Mouse (Mus musculus) forebrain, embryonic 10.5 days (tissue): ENCODE results near the gene Mkrn2os. TPM values are rescaled to one million over a fixed set of nuclear protein-coding genes. Genes with fewer than 3 reads are reported as not detected.

Source experiments
- DNase-seq: peaks from one replicate; pipeline ENCODE4 v3.0.0-alpha.2; 2017; ENCODE audit warnings: low spot score; ENCODE audit errors: extremely low spot score
- H3K27ac ChIP-seq: fragments of 300-500 bp; sonication (generic); 2 replicates; pipeline ENCODE4 v1.5.1; 2016; ENCODE audit warnings: mild to moderate bottlenecking
- H3K27me3 ChIP-seq: fragments of 300-500 bp; sonication (generic); 2 replicates; pipeline ENCODE4 v1.6.1; 2016; ENCODE audit warnings: mild to moderate bottlenecking; ENCODE audit not compliant: poor library complexity, severe bottlenecking
- H3K36me3 ChIP-seq: fragments of 300-500 bp; sonication (generic); replicated peaks from 2 replicates; pipeline ENCODE4 v1.6.1; 2016; ENCODE audit warnings: mild to moderate bottlenecking, moderate library complexity
- H3K4me1 ChIP-seq: fragments of 300-500 bp; sonication (generic); 2 replicates; pipeline ENCODE4 v1.6.1; 2016
- H3K4me3 ChIP-seq: fragments of 300-500 bp; sonication (generic); 2 replicates; pipeline ENCODE4 v1.5.1; 2016; ENCODE audit warnings: mild to moderate bottlenecking, moderate library complexity
- H3K9me3 ChIP-seq: fragments of 300-500 bp; sonication (generic); 2 replicates; pipeline ENCODE4 v1.6.1; 2016; ENCODE audit warnings: mild to moderate bottlenecking, moderate library complexity
- WGBS: fragments of 180-500 bp; shearing (Covaris S2); methylation state at CpG from one replicate; pipeline ENCODE4 v1.1.7; 2016; 5-methylcytosine and 5-hydroxymethylcytosine counted together
- polyA plus RNA-seq: library from polyadenylated mRNA; unstranded; fragments of >200 nt; fragmentation: Nextera tagmentation; extraction: Ambion mirVana; gene quantifications from 2 replicates; pipeline ENCODE4 v1.2.1, GENCODE M21; 2016

Gene Mkrn2os
- polyA plus RNA-seq, 1 experiment from 2014 or later, result 0.40 TPM

DNA sequence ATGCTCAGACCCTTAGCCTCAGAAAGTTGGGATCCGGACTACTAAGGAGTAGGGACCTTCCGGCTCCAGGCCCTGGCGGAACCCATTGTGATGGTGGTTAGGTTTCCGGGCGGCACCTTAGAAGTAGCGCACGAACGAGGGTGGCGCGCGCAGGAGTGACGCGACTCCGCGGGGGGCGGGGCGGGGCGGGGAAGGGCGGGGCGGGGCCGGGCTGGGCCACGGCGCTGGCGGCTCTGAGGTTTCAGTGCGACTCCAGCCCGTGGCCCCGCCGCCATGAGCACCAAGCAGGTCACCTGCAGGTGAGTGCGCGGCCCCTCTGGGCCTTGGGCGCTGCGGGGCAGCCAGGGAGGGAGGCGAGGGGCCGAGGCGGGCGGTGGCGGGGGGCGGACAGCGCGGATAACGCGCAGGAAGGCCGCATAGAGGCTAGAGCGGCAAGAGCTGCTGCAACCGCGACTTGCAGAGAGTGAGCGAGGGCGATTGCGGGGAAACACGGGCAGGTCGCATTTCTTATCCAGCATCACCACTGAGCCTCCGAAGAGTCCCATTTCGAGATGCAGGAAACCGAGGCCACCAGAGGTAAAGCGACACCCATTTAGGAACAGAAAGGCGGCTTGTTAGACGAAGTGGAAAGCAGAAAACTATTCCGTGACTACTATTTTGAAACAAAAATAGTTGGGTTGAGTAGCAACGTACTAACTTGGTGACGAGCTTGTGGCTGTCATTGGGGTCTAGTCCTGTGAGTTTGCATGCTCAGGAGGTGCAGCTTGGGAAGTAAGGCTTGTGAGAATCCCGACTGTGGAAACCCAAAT lies 9.5 kb upstream of the Mkrn2os start, which contains the start of gene Mkrn2:
TSS of gene Mkrn2 (plus strand) at position 188 of the 809 bp plus-strand sequence.
- Histone ChIP-seq H3K4me1 (peaks cover 11% of the 10 kb centered on the region), H3K27me3 (no peaks in the 10 kb centered on the region), H3K4me3 (peak within 1 kb of the TSS; percentile 95), H3K36me3 (0 out of 2 replicates have a peak, but pooled peaks cover 7% of the 10 kb centered on the region), H3K27ac (peak within 1 kb of the TSS; percentile 92), H3K9me3 (no peaks in the 10 kb centered on the region; the same call in 1 of the 2 replicates)
- WGBS, result under 1% methylated on average over 61 of the region's 61 CpGs
- peak; percentile 88 for DNase-seq

DNA sequence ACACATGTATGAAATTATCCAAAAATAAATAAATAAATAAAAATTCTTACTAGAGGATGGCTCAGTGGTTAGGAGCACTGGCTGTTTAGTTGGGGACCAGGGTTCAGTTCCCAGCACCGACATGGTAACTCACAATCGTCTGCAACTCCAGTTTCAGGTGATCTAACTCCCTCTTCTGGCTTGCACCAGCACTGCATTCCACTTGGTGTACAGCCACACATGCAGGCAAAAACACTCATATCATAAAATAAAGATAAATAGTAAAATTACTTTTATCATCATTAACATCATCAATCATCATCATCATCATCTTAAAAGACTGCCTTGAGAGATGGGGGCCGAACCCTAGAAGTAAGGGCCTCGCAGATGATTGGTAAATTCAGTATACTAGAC lies 8.9 kb upstream of the Mkrn2os start:
- H3K4me3 ChIP-seq, result peak overlapping the region; percentile 95

DNA sequence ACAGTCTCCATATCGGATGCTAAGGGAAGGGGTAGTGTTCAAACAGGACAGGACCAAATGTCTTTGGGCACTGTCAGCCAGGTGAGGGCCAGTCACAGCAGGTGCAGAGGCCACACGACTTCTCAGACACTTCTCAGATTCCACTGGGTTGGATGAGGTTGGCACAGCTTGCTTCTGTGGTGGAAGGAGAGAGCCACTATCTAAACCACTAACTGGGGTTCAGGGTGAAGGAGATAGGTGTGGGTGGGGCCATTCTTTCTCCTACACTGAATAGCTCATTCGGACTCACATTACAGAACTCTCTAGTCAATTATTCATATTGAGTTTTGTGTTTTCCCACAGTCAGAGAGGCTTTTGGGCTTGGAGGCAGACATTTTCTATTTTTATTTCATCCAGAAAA lies 3.3 kb upstream of the Mkrn2os start:
- WGBS, result 70% methylated on average over 3 of the region's 3 CpGs
- H3K4me1 ChIP-seq, result no peaks in the 10 kb centered on the region

More for the DNA sequence above, 8.9 kb upstream of the Mkrn2os start:
- Histone ChIP-seq H3K27ac (peak overlapping the region; percentile 92), H3K9me3 (no peaks in the 10 kb centered on the region; the same call in 1 of the 2 replicates), H3K4me1 (peaks cover 11% of the 10 kb centered on the region), H3K27me3 (no peaks in the 10 kb centered on the region), H3K36me3 (0 out of 2 replicates have a peak, but pooled peaks cover 5% of the 10 kb centered on the region)
- no peak for DNase-seq
- WGBS, result 66% methylated on average over 4 of the region's 4 CpGs

DNA sequence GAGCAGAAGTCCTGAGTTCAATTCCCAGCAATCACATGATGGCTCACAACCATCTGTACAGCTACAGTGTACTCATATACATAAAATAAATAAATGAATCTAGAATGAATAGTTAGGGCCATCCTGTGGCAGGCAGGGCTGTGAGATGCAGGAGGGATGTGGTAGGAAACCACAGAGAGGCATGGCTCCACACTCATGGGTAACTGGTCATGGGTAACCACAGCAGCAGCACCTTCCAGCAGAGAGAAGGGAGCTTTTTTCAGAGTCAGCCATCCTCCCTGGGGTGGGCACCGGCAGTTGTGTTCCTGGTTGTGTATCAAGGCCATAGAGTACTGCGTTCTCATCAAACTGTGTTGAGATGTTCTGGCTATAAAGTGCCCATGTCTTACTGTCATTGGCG lies 2.1 kb upstream of the Mkrn2os start:
- Histone ChIP-seq H3K27ac (no peak overlapping the region), H3K4me3 (no peak overlapping the region), H3K4me1 (no peaks in the 10 kb centered on the region), H3K36me3 (no peaks in the 10 kb centered on the region), H3K9me3 (no peaks in the 10 kb centered on the region), H3K27me3 (no peaks in the 10 kb centered on the region)
- 79% methylated on average over 3 of the region's 3 CpGs for WGBS
- no peak for DNase-seq

More for the DNA sequence above, 3.3 kb upstream of the Mkrn2os start:
- H3K9me3 ChIP-seq, result no peaks in the 10 kb centered on the region
- DNase-seq, result no peak
- H3K27me3 ChIP-seq, result no peaks in the 10 kb centered on the region
- no peak overlapping the region for H3K27ac ChIP-seq
- no peaks in the 10 kb centered on the region for H3K36me3 ChIP-seq
- no peak overlapping the region for H3K4me3 ChIP-seq

DNA sequence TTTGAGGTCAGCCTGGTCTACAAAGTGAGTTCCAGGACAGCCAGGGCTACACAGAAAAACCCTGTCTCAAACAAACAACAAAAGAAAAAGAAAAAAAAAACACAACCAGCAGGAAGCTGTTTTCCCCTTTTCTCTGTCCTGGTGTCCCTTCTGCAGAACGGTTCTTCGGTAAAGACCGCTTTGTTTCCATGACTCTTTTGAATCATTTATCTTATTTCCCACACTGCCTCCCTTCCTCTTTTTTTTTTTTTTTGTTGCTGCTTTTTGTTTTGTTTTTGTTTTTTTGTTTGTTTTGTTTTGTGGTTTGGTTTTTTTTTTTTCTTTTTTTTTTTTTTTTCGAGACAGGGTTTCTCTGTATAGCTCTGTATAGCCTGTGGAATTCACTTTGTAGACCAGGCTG lies 876 bp upstream of the Mkrn2os start:
- H3K27me3 ChIP-seq, result no peaks in the 10 kb centered on the region
- WGBS, result 84% methylated on average over 4 of the region's 4 CpGs
- DNase-seq, result no peak
- H3K9me3 ChIP-seq, result no peaks in the 10 kb centered on the region
- no peak overlapping the region for H3K4me3 ChIP-seq
- no peaks in the 10 kb centered on the region for H3K36me3 ChIP-seq
- no peak overlapping the region for H3K27ac ChIP-seq
- H3K4me1 ChIP-seq, result no peaks in the 10 kb centered on the region

DNA sequence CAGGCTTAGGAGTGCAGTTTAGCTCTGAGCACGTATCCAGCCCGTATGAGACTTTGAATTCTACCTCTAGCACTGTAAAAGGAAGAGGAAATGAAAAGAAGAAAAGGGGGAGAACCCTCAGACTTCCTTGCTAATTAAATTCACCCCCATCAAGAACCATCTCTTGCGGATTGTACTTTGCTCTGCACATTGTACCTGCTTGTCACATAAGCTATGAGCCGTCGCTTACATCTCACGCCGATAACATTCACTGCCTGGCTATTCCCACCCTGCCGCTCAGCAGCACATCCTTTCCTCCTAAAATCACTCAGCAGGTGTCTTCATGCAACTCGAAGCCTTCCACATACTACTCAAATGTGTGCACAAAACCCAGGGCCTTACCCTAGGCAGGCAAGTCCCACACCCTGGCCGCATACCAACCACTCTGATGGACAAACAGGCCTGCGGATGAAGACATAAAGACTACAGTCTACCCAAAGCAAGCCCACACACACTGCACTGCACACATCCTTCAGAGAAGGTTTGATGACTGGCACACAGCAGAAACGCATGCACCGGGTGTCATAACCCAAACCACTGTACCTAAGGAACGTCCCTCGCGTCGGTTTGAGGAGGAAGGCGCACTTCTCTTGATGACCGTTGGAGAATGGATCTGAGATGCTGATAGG lies 550 bp downstream of the Mkrn2os start:
- WGBS, result 89% methylated on average over 19 of the region's 19 CpGs
- DNase-seq, result no peak
- Histone ChIP-seq H3K4me3 (no peak overlapping the region), H3K36me3 (no peaks in the 10 kb centered on the region), H3K4me1 (no peaks in the 10 kb centered on the region), H3K27me3 (no peaks in the 10 kb centered on the region), H3K9me3 (no peaks in the 10 kb centered on the region), H3K27ac (no peak overlapping the region)

DNA sequence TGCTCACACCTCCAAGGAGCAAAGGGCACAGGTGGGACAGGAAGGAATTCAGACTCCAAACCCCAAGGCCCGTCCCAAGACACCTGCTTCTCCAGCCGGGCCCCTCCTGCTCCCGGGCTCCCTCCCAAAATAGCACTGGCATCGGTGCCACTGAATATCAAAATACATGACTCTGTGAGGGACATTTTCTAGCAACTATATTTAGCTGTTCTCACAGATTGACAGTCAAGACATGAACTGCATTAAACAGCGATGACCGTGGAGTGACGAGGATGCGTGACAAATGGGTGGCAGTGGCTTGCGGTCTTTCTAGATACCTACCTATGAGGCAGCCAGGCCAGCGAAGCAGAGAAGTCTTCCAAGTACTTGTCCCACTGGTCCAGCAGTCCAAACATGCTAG lies 6.1 kb downstream of the Mkrn2os start:
- Histone ChIP-seq H3K9me3 (no peaks in the 10 kb centered on the region), H3K36me3 (peaks cover under 1% of the 10 kb centered on the region; the same call in 1 of the 2 replicates), H3K4me3 (no peak overlapping the region), H3K4me1 (no peaks in the 10 kb centered on the region), H3K27ac (no peak overlapping the region), H3K27me3 (no peaks in the 10 kb centered on the region)
- DNase-seq, result no peak
- 90% methylated on average over 10 of the region's 10 CpGs for WGBS

DNA sequence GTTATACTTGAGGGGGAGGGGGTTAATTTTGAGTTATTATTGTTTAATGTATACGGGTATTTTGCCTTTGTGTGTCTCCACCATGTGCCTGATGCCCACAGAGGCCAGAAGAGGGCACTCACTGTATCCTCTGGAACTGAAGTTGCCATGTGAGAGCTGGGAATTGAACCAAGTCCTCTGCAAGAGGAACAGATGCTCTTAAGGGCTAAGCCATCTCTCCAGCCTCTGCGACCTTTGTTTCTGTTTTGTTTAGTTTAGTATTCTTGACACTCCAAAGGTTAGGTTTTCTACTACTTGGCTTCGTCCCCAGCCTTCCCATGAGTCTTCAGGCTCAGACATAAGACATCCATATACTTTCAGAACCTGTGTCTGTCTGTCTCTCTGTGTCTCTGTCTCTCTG lies 8.2 kb downstream of the Mkrn2os start:
- H3K4me1 ChIP-seq, result no peaks in the 10 kb centered on the region
- H3K9me3 ChIP-seq, result no peaks in the 10 kb centered on the region
- no peak overlapping the region for H3K4me3 ChIP-seq
- H3K27ac ChIP-seq, result no peak overlapping the region
- 85% methylated on average over 3 of the region's 3 CpGs for WGBS
- DNase-seq, result no peak
- H3K27me3 ChIP-seq, result no peaks in the 10 kb centered on the region
- peaks cover 16% of the 10 kb centered on the region for H3K36me3 ChIP-seq

DNA sequence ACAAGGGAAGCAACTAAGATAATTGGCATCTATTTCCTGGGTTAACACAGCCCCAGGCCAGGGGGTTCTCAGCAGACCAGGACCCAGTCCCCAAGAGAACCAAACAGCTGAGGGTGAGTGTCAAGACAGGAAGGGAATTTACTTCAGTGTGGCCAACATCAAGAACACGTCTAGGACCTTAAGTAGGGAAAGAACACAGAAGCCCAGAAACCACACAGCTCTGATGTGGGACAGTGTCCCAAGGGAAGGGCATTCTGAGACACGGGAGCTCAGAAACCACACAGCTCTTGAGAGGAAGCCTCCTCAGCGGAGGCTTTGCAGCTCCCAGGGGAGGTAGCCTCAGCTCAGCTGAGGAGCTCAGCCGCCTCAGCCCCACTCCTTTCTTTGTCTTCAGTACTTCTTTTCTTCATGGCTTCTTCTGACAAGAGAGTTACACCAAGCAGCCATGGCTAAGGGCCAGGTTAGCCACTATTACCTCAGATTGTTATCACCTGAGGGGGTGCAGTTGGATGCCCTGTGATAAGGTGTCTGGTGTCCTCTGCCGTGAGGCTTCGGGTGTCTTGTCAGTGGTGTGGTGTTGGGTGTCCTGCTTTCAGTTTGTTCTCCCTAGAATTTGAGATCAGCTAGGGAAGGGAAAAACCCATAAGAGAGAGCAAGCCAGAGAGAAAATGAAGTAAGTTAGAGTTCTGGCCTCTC lies 8.8 kb downstream of the Mkrn2os start:
- H3K27ac ChIP-seq, result no peak overlapping the region
- peaks cover 22% of the 10 kb centered on the region for H3K36me3 ChIP-seq
- no peak for DNase-seq
- WGBS, result 86% methylated on average over 6 of the region's 6 CpGs
- no peaks in the 10 kb centered on the region for H3K27me3 ChIP-seq
- H3K4me1 ChIP-seq, result no peaks in the 10 kb centered on the region
- no peak overlapping the region for H3K4me3 ChIP-seq
- no peaks in the 10 kb centered on the region for H3K9me3 ChIP-seq

DNA sequence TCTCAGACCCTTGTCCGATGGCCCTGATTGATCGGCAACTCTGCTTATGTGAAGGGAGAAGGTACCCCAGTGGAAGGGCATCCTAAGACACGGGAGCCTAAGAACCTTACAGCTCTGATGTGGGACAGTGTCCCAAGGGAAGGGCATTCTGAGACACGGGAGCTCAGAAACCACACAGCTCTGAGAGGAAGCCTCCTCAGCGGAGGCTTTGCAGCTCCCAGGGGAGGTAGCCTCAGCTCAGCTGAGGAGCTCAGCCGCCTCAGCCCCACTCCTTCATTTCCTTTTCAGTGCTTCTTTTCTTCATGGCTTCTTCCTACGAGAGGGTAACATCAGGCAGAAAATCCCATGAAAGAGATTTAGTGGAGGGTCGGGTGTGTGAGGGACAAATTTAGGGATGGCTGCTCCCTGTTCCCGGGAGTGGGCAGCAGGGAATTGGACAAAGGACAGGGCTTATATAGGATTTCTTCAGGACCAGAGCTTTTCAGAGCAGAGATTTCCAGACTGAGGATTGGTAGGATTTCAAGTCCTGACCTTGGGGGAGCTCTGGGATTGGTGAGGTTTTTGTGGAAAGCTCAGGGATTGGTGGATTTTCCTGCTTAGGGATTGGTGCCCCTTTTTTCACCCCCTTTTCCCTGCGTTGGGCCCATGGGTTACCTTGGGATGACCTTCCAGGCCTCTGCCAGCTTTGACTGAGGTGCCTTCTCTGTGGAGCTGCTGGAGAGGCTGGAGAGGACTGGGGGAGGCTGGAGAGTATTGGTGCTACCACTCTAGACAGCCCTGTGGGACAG lies 9.9 kb downstream of the Mkrn2os start:
- no peaks in the 10 kb centered on the region for H3K27me3 ChIP-seq
- H3K36me3 ChIP-seq, result peaks cover 32% of the 10 kb centered on the region
- H3K27ac ChIP-seq, result no peak overlapping the region
- 82% methylated on average over 10 of the region's 10 CpGs for WGBS
- no peaks in the 10 kb centered on the region for H3K4me1 ChIP-seq
- no peaks in the 10 kb centered on the region for H3K9me3 ChIP-seq
- DNase-seq, result no peak
- no peak overlapping the region for H3K4me3 ChIP-seq

DNA sequence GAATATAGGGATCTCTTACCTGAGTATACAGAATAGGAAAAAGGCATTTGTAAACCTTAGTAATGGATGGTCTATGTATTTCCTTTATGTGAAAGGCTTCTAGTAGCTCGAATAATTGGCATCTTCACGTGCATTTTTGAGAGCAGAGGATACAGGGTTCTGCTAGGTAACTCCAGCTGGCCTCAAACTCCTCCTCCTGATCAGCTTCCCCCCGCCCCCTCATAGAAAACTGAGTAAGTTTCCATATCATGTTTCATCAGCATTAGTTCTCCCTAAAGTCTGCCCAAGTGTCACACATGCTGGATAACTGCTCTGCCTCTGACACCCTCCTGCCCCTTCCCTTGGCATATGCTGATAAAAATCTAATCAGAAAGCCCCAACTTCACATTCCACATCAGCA lies 11.6 kb downstream of the Mkrn2os start:
- Histone ChIP-seq H3K4me1 (no peaks in the 10 kb centered on the region), H3K4me3 (no peak overlapping the region), H3K9me3 (no peaks in the 10 kb centered on the region), H3K36me3 (peaks cover 49% of the 10 kb centered on the region), H3K27me3 (no peaks in the 10 kb centered on the region), H3K27ac (no peak overlapping the region)
- 76% methylated on average over 3 of the region's 3 CpGs for WGBS
- no peak for DNase-seq

DNA sequence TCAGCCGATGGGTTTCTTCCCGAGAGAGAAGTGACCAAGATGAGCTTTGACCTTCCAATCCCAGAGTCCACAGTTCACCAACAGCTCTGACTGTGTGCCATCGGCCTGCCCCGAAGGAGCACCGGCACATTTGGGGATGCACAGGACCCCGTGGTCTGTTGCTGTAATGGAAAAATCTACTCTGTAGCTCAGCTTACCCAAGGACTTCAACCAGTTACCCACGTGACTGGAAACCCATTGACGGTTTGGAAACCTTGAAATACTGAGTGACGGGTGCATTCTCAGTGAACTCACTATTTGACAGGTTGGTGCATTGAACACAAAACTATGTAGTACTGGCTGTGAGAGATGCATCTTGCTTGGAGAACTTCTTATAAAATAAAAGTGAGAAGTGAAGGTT lies 14.4 kb downstream of the Mkrn2os start:
- Histone ChIP-seq H3K4me1 (no peaks in the 10 kb centered on the region), H3K9me3 (no peaks in the 10 kb centered on the region), H3K27ac (no peak overlapping the region), H3K36me3 (peaks cover 68% of the 10 kb centered on the region), H3K27me3 (no peaks in the 10 kb centered on the region), H3K4me3 (no peak overlapping the region)
- DNase-seq, result no peak
- WGBS, result 94% methylated on average over 9 of the region's 9 CpGs
